Mouse (Mus musculus) neural tube, embryonic 12.5 days (tissue): ENCODE measurements at regions not wholly inside any gene's neighbourhood (a gene's known extent, or its start where the extent isn't known, plus 50 kb on each side); places are given as distances from the start of the nearest gene placed in this dataset.
A peak's percentile ranks its signal among the peaks of the same experiment; 100 is the strongest.

Experiments used
- ATAC-seq: fragments of 200-750 bp; cut with Nextera tagmentation; 2 replicates; pipeline ENCODE4 v1.8.0; 2017; ENCODE audit warnings: low read depth, mild to moderate bottlenecking, moderate TSS enrichment, moderate library complexity; ENCODE audit not compliant: low FRiP score
- H3K27ac ChIP-seq: fragments of 300-500 bp; sonication (generic); 2 replicates; pipeline ENCODE4 v1.5.1; 2016
- H3K27me3 ChIP-seq: fragments of 300-500 bp; sonication (generic); replicated peaks from 2 replicates; pipeline ENCODE4 v1.6.1; 2016; ENCODE audit warnings: mild to moderate bottlenecking
- H3K36me3 ChIP-seq: fragments of 300-500 bp; sonication (generic); 2 replicates; pipeline ENCODE4 v1.6.1; 2016; ENCODE audit warnings: mild to moderate bottlenecking
- H3K4me1 ChIP-seq: fragments of 300-500 bp; sonication (generic); 2 replicates; pipeline ENCODE4 v1.6.1; 2016
- H3K4me2 ChIP-seq: fragments of 300-500 bp; sonication (generic); replicated peaks from 2 replicates; pipeline ENCODE4 v1.6.1; 2016; ENCODE audit warnings: mild to moderate bottlenecking
- H3K4me3 ChIP-seq: fragments of 300-500 bp; sonication (generic); 2 replicates; pipeline ENCODE4 v1.5.1; 2016
- H3K9ac ChIP-seq: fragments of 300-500 bp; sonication (generic); 2 replicates; pipeline ENCODE4 v1.6.1; 2016; ENCODE audit warnings: mild to moderate bottlenecking
- H3K9me3 ChIP-seq: fragments of 300-500 bp; sonication (generic); 2 replicates; pipeline ENCODE4 v1.6.1; 2016; ENCODE audit warnings: mild to moderate bottlenecking
- WGBS: fragments of 180-500 bp; shearing (Covaris S2); methylation state at CpG from one replicate; pipeline ENCODE4 v1.1.7; 2016; 5-methylcytosine and 5-hydroxymethylcytosine counted together

GRCm38 (mm10) chr14:73730796-73731195 lies 69.8 kb downstream of the Gm21750 start:
- no peak overlapping the region for H3K9ac ChIP-seq
- no peaks in the 10 kb centered on the region for H3K36me3 ChIP-seq
- no peaks in the 10 kb centered on the region for H3K4me1 ChIP-seq
- H3K27me3 ChIP-seq = no peaks in the 10 kb centered on the region
- ATAC-seq = no peak
- no peak overlapping the region for H3K4me2 ChIP-seq
- no peak overlapping the region for H3K27ac ChIP-seq
- H3K4me3 ChIP-seq = no peak overlapping the region
- no peaks in the 10 kb centered on the region for H3K9me3 ChIP-seq
- WGBS = 97% methylated on average over 1 of the region's 1 CpGs

- Histone ChIP-seq H3K4me3 (no peak overlapping the region), H3K4me1 (no peaks in the 10 kb centered on the region), H3K27me3 (no peaks in the 10 kb centered on the region), H3K36me3 (no peaks in the 10 kb centered on the region), H3K27ac (no peak overlapping the region), H3K9me3 (no peaks in the 10 kb centered on the region), H3K9ac (no peak overlapping the region), H3K4me2 (no peak overlapping the region)
- no peak for ATAC-seq
- WGBS = 44% methylated on average over 3 of the region's 3 CpGs
These were observed 71.1 kb downstream of the Gm21750 start for GRCm38 (mm10) chr14:73732161-73732560.

- WGBS = 90% methylated on average over 6 of the region's 6 CpGs
- ATAC-seq = no peak
These were observed 89.8 kb downstream of the Gm21750 start for GRCm38 (mm10) chr14:73750790-73751189.

GRCm38 (mm10) chr14:73759986-73760385 lies 99.0 kb downstream of the Gm21750 start:
- Histone ChIP-seq H3K9ac (no peak overlapping the region), H3K4me3 (no peak overlapping the region), H3K4me1 (no peaks in the 10 kb centered on the region), H3K4me2 (no peak overlapping the region), H3K9me3 (no peaks in the 10 kb centered on the region), H3K36me3 (no peaks in the 10 kb centered on the region), H3K27me3 (no peaks in the 10 kb centered on the region), H3K27ac (no peak overlapping the region)
- ATAC-seq = no peak
- 70% methylated on average over 1 of the region's 1 CpGs for WGBS

More at GRCm38 (mm10) chr14:73750790-73751189, 89.8 kb downstream of the Gm21750 start:
- Histone ChIP-seq H3K4me1 (no peaks in the 10 kb centered on the region), H3K4me3 (no peak overlapping the region), H3K27me3 (no peaks in the 10 kb centered on the region), H3K4me2 (no peak overlapping the region), H3K36me3 (no peaks in the 10 kb centered on the region), H3K27ac (no peak overlapping the region), H3K9me3 (no peaks in the 10 kb centered on the region), H3K9ac (no peak overlapping the region)

GRCm38 (mm10) chr14:73772964-73773363 lies 111.9 kb downstream of the Gm21750 start:
- Histone ChIP-seq H3K4me1 (no peaks in the 10 kb centered on the region), H3K36me3 (no peaks in the 10 kb centered on the region), H3K27ac (no peak overlapping the region), H3K27me3 (no peaks in the 10 kb centered on the region), H3K9ac (no peak overlapping the region), H3K4me2 (no peak overlapping the region), H3K9me3 (no peaks in the 10 kb centered on the region), H3K4me3 (no peak overlapping the region)
- 58% methylated on average over 3 of the region's 3 CpGs for WGBS
- no peak for ATAC-seq

- ATAC-seq = no peak
- Histone ChIP-seq H3K36me3 (no peaks in the 10 kb centered on the region), H3K4me2 (no peak overlapping the region), H3K4me1 (no peaks in the 10 kb centered on the region), H3K27ac (no peak overlapping the region), H3K4me3 (no peak overlapping the region), H3K9me3 (no peaks in the 10 kb centered on the region), H3K27me3 (no peaks in the 10 kb centered on the region), H3K9ac (no peak overlapping the region)
- 23% methylated on average over 1 of the region's 1 CpGs for WGBS
These were observed 112.8 kb downstream of the Gm21750 start for GRCm38 (mm10) chr14:73773810-73774209.

GRCm38 (mm10) chr14:73776066-73776465 lies 115.0 kb downstream of the Gm21750 start:
- H3K36me3 ChIP-seq = no peaks in the 10 kb centered on the region
- H3K27me3 ChIP-seq = no peaks in the 10 kb centered on the region
- no peak overlapping the region for H3K4me2 ChIP-seq
- peak; percentile 85 for ATAC-seq
- H3K9ac ChIP-seq = no peak overlapping the region
- no peak overlapping the region for H3K27ac ChIP-seq
- 13% methylated on average over 1 of the region's 1 CpGs for WGBS
- H3K4me3 ChIP-seq = no peak overlapping the region
- H3K4me1 ChIP-seq = no peaks in the 10 kb centered on the region
- H3K9me3 ChIP-seq = no peaks in the 10 kb centered on the region

GRCm38 (mm10) chr14:73807169-73807568 lies 146.1 kb downstream of the Gm21750 start:
- H3K4me3 ChIP-seq = no peak overlapping the region
- H3K9ac ChIP-seq = no peak overlapping the region
- no peak for ATAC-seq
- no peaks in the 10 kb centered on the region for H3K4me1 ChIP-seq
- no peak overlapping the region for H3K4me2 ChIP-seq
- H3K36me3 ChIP-seq = no peaks in the 10 kb centered on the region
- no peaks in the 10 kb centered on the region for H3K27me3 ChIP-seq
- no peak overlapping the region for H3K27ac ChIP-seq
- no peaks in the 10 kb centered on the region for H3K9me3 ChIP-seq

- Histone ChIP-seq H3K27me3 (no peaks in the 10 kb centered on the region), H3K9me3 (no peaks in the 10 kb centered on the region), H3K4me2 (no peak overlapping the region), H3K9ac (no peak overlapping the region), H3K27ac (no peak overlapping the region), H3K4me3 (no peak overlapping the region), H3K36me3 (no peaks in the 10 kb centered on the region), H3K4me1 (no peaks in the 10 kb centered on the region)
- WGBS = 83% methylated on average over 6 of the region's 6 CpGs
- no peak for ATAC-seq
These were observed 177.9 kb downstream of the Gm21750 start for GRCm38 (mm10) chr14:73838890-73839289.

GRCm38 (mm10) chr14:73861782-73862181 lies 200.8 kb downstream of the Gm21750 start:
- WGBS = 48% methylated on average over 2 of the region's 2 CpGs

GRCm38 (mm10) chr14:73874337-73874736 lies 213.3 kb downstream of the Gm21750 start:
- H3K4me2 ChIP-seq = no peak overlapping the region
- no peak overlapping the region for H3K27ac ChIP-seq
- H3K4me1 ChIP-seq = no peaks in the 10 kb centered on the region
- H3K36me3 ChIP-seq = no peaks in the 10 kb centered on the region
- H3K9ac ChIP-seq = no peak overlapping the region
- H3K27me3 ChIP-seq = no peaks in the 10 kb centered on the region
- no peak overlapping the region for H3K4me3 ChIP-seq
- H3K9me3 ChIP-seq = no peaks in the 10 kb centered on the region
- no peak for ATAC-seq

More at GRCm38 (mm10) chr14:73861782-73862181, 200.8 kb downstream of the Gm21750 start:
- H3K36me3 ChIP-seq = no peaks in the 10 kb centered on the region
- no peaks in the 10 kb centered on the region for H3K27me3 ChIP-seq
- no peaks in the 10 kb centered on the region for H3K9me3 ChIP-seq
- H3K27ac ChIP-seq = no peak overlapping the region
- H3K4me3 ChIP-seq = no peak overlapping the region
- no peaks in the 10 kb centered on the region for H3K4me1 ChIP-seq
- H3K4me2 ChIP-seq = no peak overlapping the region
- no peak for ATAC-seq
- no peak overlapping the region for H3K9ac ChIP-seq

GRCm38 (mm10) chr14:73875916-73876315 lies 214.9 kb downstream of the Gm21750 start:
- Histone ChIP-seq H3K27ac (no peak overlapping the region), H3K4me1 (no peaks in the 10 kb centered on the region), H3K9ac (no peak overlapping the region), H3K4me3 (no peak overlapping the region), H3K4me2 (no peak overlapping the region), H3K36me3 (no peaks in the 10 kb centered on the region), H3K27me3 (no peaks in the 10 kb centered on the region), H3K9me3 (no peaks in the 10 kb centered on the region)
- no peak for ATAC-seq
- WGBS = 83% methylated on average over 3 of the region's 3 CpGs

- Histone ChIP-seq H3K9ac (no peak overlapping the region), H3K4me1 (no peaks in the 10 kb centered on the region), H3K27me3 (no peaks in the 10 kb centered on the region), H3K4me3 (no peak overlapping the region), H3K4me2 (no peak overlapping the region), H3K36me3 (no peaks in the 10 kb centered on the region), H3K9me3 (no peaks in the 10 kb centered on the region), H3K27ac (no peak overlapping the region)
- ATAC-seq = no peak
- 94% methylated on average over 1 of the region's 1 CpGs for WGBS
These were observed 217.2 kb downstream of the Gm21750 start for GRCm38 (mm10) chr14:73878267-73878666.
